Mouse (Mus musculus) midbrain, postnatal 0 days (tissue): ENCODE results near the gene 1700025G04Rik. TPM values are rescaled to one million over a fixed set of nuclear protein-coding genes. Genes with fewer than 3 reads are reported as not detected.

Experiments
- ATAC-seq: fragments of 200-750 bp; cut with Nextera tagmentation; 2 replicates; pipeline ENCODE4 v1.8.0; 2017; ENCODE audit warnings: moderate number of reproducible peaks, mild to moderate bottlenecking, moderate TSS enrichment, moderate library complexity; ENCODE audit not compliant: low FRiP score
- DNase-seq: peaks from one replicate; pipeline ENCODE4 v3.0.0-alpha.2; 2015; ENCODE audit warnings: low spot score
- H3K27ac ChIP-seq: fragments of 300-500 bp; sonication (generic); 2 replicates; pipeline ENCODE4 v1.5.1; 2014; ENCODE audit warnings: low read depth, mild to moderate bottlenecking, low read length, mixed read lengths
- H3K27me3 ChIP-seq: fragments of 300-500 bp; sonication (generic); 2 replicates; pipeline ENCODE4 v1.6.1; 2014; ENCODE audit warnings: low read length, control low read depth, mixed read lengths; ENCODE audit not compliant: insufficient read depth
- H3K36me3 ChIP-seq: fragments of 300-500 bp; sonication (generic); 2 replicates; pipeline ENCODE4 v1.6.1; 2014; ENCODE audit warnings: low read length, control low read depth, mixed read lengths; ENCODE audit not compliant: insufficient read depth
- H3K4me1 ChIP-seq: fragments of 300-500 bp; sonication (generic); 2 replicates; pipeline ENCODE4 v1.6.1; 2014; ENCODE audit warnings: mild to moderate bottlenecking, control low read depth, antibody characterized with exemption, low read length, mixed read lengths; ENCODE audit not compliant: insufficient read depth
- H3K4me2 ChIP-seq: fragments of 300-500 bp; sonication (generic); 2 replicates; pipeline ENCODE4 v1.6.1; 2014; ENCODE audit warnings: low read depth, mild to moderate bottlenecking, low read length, mixed read lengths; ENCODE audit not compliant: poor library complexity, severe bottlenecking
- H3K4me3 ChIP-seq: fragments of 300-500 bp; sonication (generic); 2 replicates; pipeline ENCODE4 v1.5.1; 2014; ENCODE audit warnings: low read depth, mild to moderate bottlenecking, low read length, moderate library complexity
- H3K9ac ChIP-seq: fragments of 300-500 bp; sonication (generic); replicated peaks from 2 replicates; pipeline ENCODE4 v1.6.1; 2014; ENCODE audit warnings: mild to moderate bottlenecking, low read length, moderate library complexity, mixed read lengths; ENCODE audit not compliant: poor library complexity, severe bottlenecking
- H3K9me3 ChIP-seq: fragments of 300-500 bp; sonication (generic); 2 replicates; pipeline ENCODE4 v1.6.1; 2016; ENCODE audit warnings: low read length, control low read depth
- CTCF ChIP-seq: IDR thresholded peaks from 2 replicates; pipeline ENCODE4 v1.5.1; 2016; ENCODE audit warnings: antibody characterized with exemption, mild to moderate bottlenecking
- WGBS: fragments of 180-500 bp; shearing (Covaris S2); extraction: QIAGEN DNeasy Blood & Tissue Kit; methylation state at CpG from one replicate; pipeline ENCODE4 v1.1.7; 2014; 5-methylcytosine and 5-hydroxymethylcytosine counted together
- polyA plus RNA-seq: library from polyadenylated mRNA; unstranded; fragments of >200 nt; fragmentation: Nextera tagmentation; extraction: Ambion mirVana; gene quantifications from 2 replicates; pipeline ENCODE4 v1.2.1, GENCODE M21; 2015
- total RNA-seq: library from RNA; depleted of rRNA; stranded (reverse); fragments of >200 nt; gene quantifications from 2 replicates; pipeline ENCODE4 v1.2.3, GENCODE M21; 2014

Gene 1700025G04Rik
- total and polyA plus RNA-seq, 2 experiments from 2014 or later, result 22.6 to 24.0 TPM

- H3K27me3 ChIP-seq, result no peaks in the 10 kb centered on the region
These were observed 131.5 kb downstream of the 1700025G04Rik start for GRCm38 (mm10) chr1:151958442-151958841.

GRCm38 (mm10) chr1:151957669-151958068 lies 132.3 kb downstream of the 1700025G04Rik start:
- H3K9ac ChIP-seq, result no peak overlapping the region
- 25% methylated on average over 7 of the region's 7 CpGs for WGBS
- no peak for ATAC-seq

More at GRCm38 (mm10) chr1:151958442-151958841, 131.5 kb downstream of the 1700025G04Rik start:
- H3K36me3 ChIP-seq, result no peaks in the 10 kb centered on the region
- WGBS, result 79% methylated on average over 3 of the region's 3 CpGs
- H3K4me2 ChIP-seq, result no peak overlapping the region
- H3K27ac ChIP-seq, result no peak overlapping the region
- DNase-seq, result no peak
- H3K4me1 ChIP-seq, result 0 out of 2 replicates have a peak, but pooled peaks cover 12% of the 10 kb centered on the region
- no peak overlapping the region for H3K9ac ChIP-seq
- no peak for TF ChIP-seq CTCF
- no peaks in the 10 kb centered on the region for H3K9me3 ChIP-seq
- no peak overlapping the region for H3K4me3 ChIP-seq
- no peak for ATAC-seq

GRCm38 (mm10) chr1:151955866-151956265 lies 134.1 kb downstream of the 1700025G04Rik start:
- no peaks in the 10 kb centered on the region for H3K27me3 ChIP-seq
- H3K4me2 ChIP-seq, result no peak overlapping the region
- no peaks in the 10 kb centered on the region for H3K36me3 ChIP-seq
- no peak overlapping the region for H3K9ac ChIP-seq
- no peaks in the 10 kb centered on the region for H3K9me3 ChIP-seq
- DNase-seq, result no peak
- WGBS, result 83% methylated on average over 5 of the region's 5 CpGs
- H3K4me3 ChIP-seq, result no peak overlapping the region
- no peak overlapping the region for H3K27ac ChIP-seq
- no peak for TF ChIP-seq CTCF
- peaks cover 15% of the 10 kb centered on the region; the same call in 1 of the 2 replicates for H3K4me1 ChIP-seq
- no peak for ATAC-seq

More at GRCm38 (mm10) chr1:151957669-151958068, 132.3 kb downstream of the 1700025G04Rik start:
- peaks cover 18% of the 10 kb centered on the region; the same call in 1 of the 2 replicates for H3K4me1 ChIP-seq
- H3K9me3 ChIP-seq, result no peaks in the 10 kb centered on the region
- no peaks in the 10 kb centered on the region for H3K36me3 ChIP-seq
- no peak overlapping the region for H3K27ac ChIP-seq
- H3K27me3 ChIP-seq, result no peaks in the 10 kb centered on the region
- DNase-seq, result no peak
- no peak for TF ChIP-seq CTCF
- no peak overlapping the region for H3K4me3 ChIP-seq
- H3K4me2 ChIP-seq, result no peak overlapping the region

GRCm38 (mm10) chr1:151953563-151953962 lies 136.4 kb downstream of the 1700025G04Rik start:
- H3K9ac ChIP-seq, result no peak overlapping the region

GRCm38 (mm10) chr1:151948065-151948464 lies 141.9 kb downstream of the 1700025G04Rik start:
- H3K4me2 ChIP-seq, result no peak overlapping the region
- no peak overlapping the region for H3K27ac ChIP-seq
- no peak for DNase-seq
- peaks cover 34% of the 10 kb centered on the region; the same call in 1 of the 2 replicates for H3K4me1 ChIP-seq
- no peak for ATAC-seq
- no peaks in the 10 kb centered on the region for H3K36me3 ChIP-seq
- 68% methylated on average over 3 of the region's 3 CpGs for WGBS
- no peaks in the 10 kb centered on the region for H3K27me3 ChIP-seq
- no peaks in the 10 kb centered on the region for H3K9me3 ChIP-seq
- no peak for TF ChIP-seq CTCF
- no peak overlapping the region for H3K9ac ChIP-seq
- H3K4me3 ChIP-seq, result no peak overlapping the region

More at GRCm38 (mm10) chr1:151953563-151953962, 136.4 kb downstream of the 1700025G04Rik start:
- Histone ChIP-seq H3K4me2 (no peak overlapping the region), H3K4me1 (peaks cover 15% of the 10 kb centered on the region; the same call in 1 of the 2 replicates), H3K4me3 (no peak overlapping the region), H3K9me3 (no peaks in the 10 kb centered on the region), H3K27me3 (no peaks in the 10 kb centered on the region), H3K27ac (no peak overlapping the region), H3K36me3 (no peaks in the 10 kb centered on the region)
- ATAC-seq (0 out of 2 replicates have a peak, but pooled peaks have one; percentile 20), DNase-seq (peak; percentile 67)
- WGBS, result 21% methylated on average over 7 of the region's 7 CpGs
- TF ChIP-seq CTCF, result no peak

- no peak overlapping the region for H3K27ac ChIP-seq
- 35% methylated on average over 4 of the region's 4 CpGs for WGBS
These were observed 142.4 kb downstream of the 1700025G04Rik start for GRCm38 (mm10) chr1:151947571-151947970.

More at GRCm38 (mm10) chr1:151947571-151947970, 142.4 kb downstream of the 1700025G04Rik start:
- Histone ChIP-seq H3K4me3 (no peak overlapping the region), H3K9me3 (no peaks in the 10 kb centered on the region), H3K4me1 (peaks cover 30% of the 10 kb centered on the region; the same call in 1 of the 2 replicates), H3K36me3 (no peaks in the 10 kb centered on the region), H3K9ac (no peak overlapping the region), H3K4me2 (peak overlapping the region; percentile 22; the same call in 1 of the 2 replicates), H3K27me3 (no peaks in the 10 kb centered on the region)
- ATAC-seq (no peak), DNase-seq (no peak)
- no peak for TF ChIP-seq CTCF
